8 mouse cellular contexts compared by ENCODE assay signal in genomic region chr14:115819021-115819420, GRCm38 (mm10).
DNase-seq lines count a peak whose midpoint lies in the region; TF ChIP-seq lines count a peak whose summit lies in the region.

No protein-coding gene starts in this region.

- no peak for TF ChIP-seq EP300 in MEL (IDR thresholded peaks at IDR 0.05; ENCODE audit: low read depth in 1 of 2, low read length in 2 of 2)

- WGBS in limb, embryonic 10.5 days, result 24% methylated on average over 1 of the region's 1 CpGs

- no peak overlapping the region for H3K4me3 ChIP-seq in MEL (ENCODE audit: control insufficient read depth in 1 of 2, insufficient read depth in 1 of 2, low read depth in 2 of 2, low read length in 2 of 2)
- no peak overlapping the region for H3K4me3 ChIP-seq in limb, embryonic 10.5 days

- H3K79me2 ChIP-seq in MEL (ENCODE audit: control insufficient read depth, insufficient read depth, low read length, poor library complexity), result no peaks in the 10 kb centered on the region

- H3K27ac ChIP-seq in MEL (ENCODE audit: control insufficient read depth, low read depth, low read length), result no peak overlapping the region
- H3K27ac ChIP-seq in limb, embryonic 10.5 days, result no peak overlapping the region

- peak; percentile 18 to 54 (median 23); a peak in 3 of 6 replicates for TF ChIP-seq CTCF in MEL (IDR thresholded peaks at IDR 0.05 in 2 of 3, conservative IDR thresholded peaks at IDR 0.05 in 1 of 3; ENCODE audit: control insufficient read depth in 1 of 3, insufficient read depth in 1 of 3, low read depth in 2 of 3, low read length in 3 of 3, poor library complexity in 1 of 3, severe bottlenecking in 1 of 3)
- peak; percentile 57; the same call in 1 of the 2 replicates for TF ChIP-seq CTCF in brain, embryonic 14.5 days (IDR thresholded peaks at IDR 0.05; ENCODE audit: borderline replicate concordance, extremely low read depth, insufficient read depth, insufficient read length)

- no peaks in the 10 kb centered on the region for H3K36me3 ChIP-seq in MEL (ENCODE audit: control insufficient read depth in 1 of 2, insufficient read depth in 2 of 2, low read length in 2 of 2)
- H3K36me3 ChIP-seq in limb, embryonic 10.5 days, result no peaks in the 10 kb centered on the region

- peak; percentile 11 for DNase-seq in layer of hippocampus, adult 11-12 months (ENCODE audit: low spot score)
- DNase-seq in layer of hippocampus, adult 9-10 months (ENCODE audit: low spot score), result no peak
- peak; percentile 48 for DNase-seq in MEL (ENCODE audit: low read depth, low spot score)
- DNase-seq in brain, embryonic 14.5 days (ENCODE audit: low read depth), result peak; percentile 53
- peak; percentile 40 for DNase-seq in limb, embryonic 10.5 days (ENCODE audit: low spot score)
- no peak for DNase-seq in thymus, postnatal 14 days
- DNase-seq in heart, adult 18-20 months, result no peak
- DNase-seq in cerebellum, postnatal 25 days, result no peak

- TF ChIP-seq POLR2A in MEL (IDR thresholded peaks at IDR 0.05; ENCODE audit: control insufficient read depth in 1 of 2, insufficient read depth in 1 of 2, low read depth in 1 of 2, low read length in 2 of 2, poor library complexity in 1 of 2), result no peak
- no peak for TF ChIP-seq POLR2A in brain, embryonic 14.5 days (IDR thresholded peaks at IDR 0.05; ENCODE audit: borderline replicate concordance, extremely low read depth, insufficient read depth, insufficient read length, poor library complexity, severe bottlenecking)

- H3K27me3 ChIP-seq in MEL (ENCODE audit: control insufficient read depth in 1 of 2, insufficient read depth in 2 of 2, low read length in 2 of 2), result no peaks in the 10 kb centered on the region
- no peaks in the 10 kb centered on the region for H3K27me3 ChIP-seq in limb, embryonic 10.5 days (ENCODE audit: low read depth, poor library complexity, severe bottlenecking)

- H3K9me3 ChIP-seq in MEL (replicated peaks; ENCODE audit: insufficient read depth, low read length), result no peaks in the 10 kb centered on the region
- no peaks in the 10 kb centered on the region for H3K9me3 ChIP-seq in limb, embryonic 10.5 days (replicated peaks)

- H3K4me1 ChIP-seq in MEL (ENCODE audit: control insufficient read depth in 1 of 2, insufficient read depth in 2 of 2, low read length in 2 of 2), result no peaks in the 10 kb centered on the region
- no peaks in the 10 kb centered on the region for H3K4me1 ChIP-seq in limb, embryonic 10.5 days

- no peak overlapping the region for H3K9ac ChIP-seq in MEL (ENCODE audit: control insufficient read depth, low read depth, low read length, poor library complexity, severe bottlenecking)

- TF ChIP-seq RAD21 in MEL (IDR thresholded peaks at IDR 0.05; ENCODE audit: low read depth, low read length), result peak; percentile 51

TF ChIP-seq in MEL, 35 proteins besides CTCF, POLR2A, EP300 and RAD21:
- TF ChIP-seq SMC3 (IDR thresholded peaks at IDR 0.05; ENCODE audit: low read depth, low read length) (peak; percentile 63), UBTF (IDR thresholded peaks at IDR 0.05; ENCODE audit: borderline replicate concordance, insufficient read depth, low read depth, low read length) (no peak)
TF ChIP-seq in MEL: peak in this region for 1.

Comparison
In these comparisons a context has a peak if more than half of its experiments do, and no peak if none do; other contexts are left out.
1. DNase-seq: peak in layer of hippocampus, adult 11-12 months (single experiment), MEL (single experiment), brain, embryonic 14.5 days (single experiment) and limb, embryonic 10.5 days (single experiment); none in layer of hippocampus, adult 9-10 months (single experiment), thymus, postnatal 14 days (single experiment), heart, adult 18-20 months (0 of 2) and cerebellum, postnatal 25 days (0 of 2).